Mouse (Mus musculus) hindbrain, embryonic 10.5 days (tissue): ENCODE data around the gene Ptprn2. TPM values are rescaled to one million over a fixed set of nuclear protein-coding genes. Genes with fewer than 3 reads are reported as not detected.

Experiments
- DNase-seq: peaks from one replicate; pipeline ENCODE4 v3.0.0-alpha.2; 2017; ENCODE audit warnings: low spot score
- H3K27ac ChIP-seq: fragments of 300-500 bp; sonication (generic); 2 replicates; pipeline ENCODE4 v1.5.1; 2016; ENCODE audit warnings: mild to moderate bottlenecking, moderate library complexity
- H3K27me3 ChIP-seq: fragments of 300-500 bp; sonication (generic); 2 replicates; pipeline ENCODE4 v1.6.1; 2016; ENCODE audit warnings: mild to moderate bottlenecking; ENCODE audit not compliant: poor library complexity, insufficient read depth, severe bottlenecking
- H3K36me3 ChIP-seq: fragments of 300-500 bp; sonication (generic); 2 replicates; pipeline ENCODE4 v1.6.1; 2016; ENCODE audit warnings: mild to moderate bottlenecking, moderate library complexity
- H3K4me1 ChIP-seq: fragments of 300-500 bp; sonication (generic); replicated peaks from 2 replicates; pipeline ENCODE4 v1.6.1; 2016; ENCODE audit warnings: mild to moderate bottlenecking
- H3K4me3 ChIP-seq: fragments of 300-500 bp; sonication (generic); 2 replicates; pipeline ENCODE4 v1.5.1; 2016; ENCODE audit warnings: mild to moderate bottlenecking, moderate library complexity
- H3K9me3 ChIP-seq: fragments of 300-500 bp; sonication (generic); 2 replicates; pipeline ENCODE4 v1.6.1; 2016; ENCODE audit warnings: mild to moderate bottlenecking, moderate library complexity
- WGBS: fragments of 180-500 bp; shearing (Covaris S2); methylation state at CpG from one replicate; pipeline ENCODE4 v1.1.7; 2016; 5-methylcytosine and 5-hydroxymethylcytosine counted together
- polyA plus RNA-seq: library from polyadenylated mRNA; unstranded; fragments of >200 nt; fragmentation: Nextera tagmentation; extraction: Ambion mirVana; gene quantifications from 2 replicates; pipeline ENCODE4 v1.2.1, GENCODE M21; 2016

Ptprn2 gene
- polyA plus RNA-seq, 1 experiment from 2014 or later, result 6.4 TPM

- Histone ChIP-seq H3K27ac (peak overlapping the region; percentile 97), H3K36me3 (peaks cover 55% of the 10 kb centered on the region), H3K27me3 (peaks cover 60% of the 10 kb centered on the region), H3K4me1 (peaks cover 84% of the 10 kb centered on the region), H3K4me3 (peak overlapping the region; percentile 95), H3K9me3 (no peaks in the 10 kb centered on the region)
- peak; percentile 51 for DNase-seq
- 11% methylated on average over 15 of the region's 15 CpGs for WGBS
Observed at GRCm38 (mm10) chr12:117159669-117160210, 674.2 kb downstream of the Ptprn2 start.

DNA sequence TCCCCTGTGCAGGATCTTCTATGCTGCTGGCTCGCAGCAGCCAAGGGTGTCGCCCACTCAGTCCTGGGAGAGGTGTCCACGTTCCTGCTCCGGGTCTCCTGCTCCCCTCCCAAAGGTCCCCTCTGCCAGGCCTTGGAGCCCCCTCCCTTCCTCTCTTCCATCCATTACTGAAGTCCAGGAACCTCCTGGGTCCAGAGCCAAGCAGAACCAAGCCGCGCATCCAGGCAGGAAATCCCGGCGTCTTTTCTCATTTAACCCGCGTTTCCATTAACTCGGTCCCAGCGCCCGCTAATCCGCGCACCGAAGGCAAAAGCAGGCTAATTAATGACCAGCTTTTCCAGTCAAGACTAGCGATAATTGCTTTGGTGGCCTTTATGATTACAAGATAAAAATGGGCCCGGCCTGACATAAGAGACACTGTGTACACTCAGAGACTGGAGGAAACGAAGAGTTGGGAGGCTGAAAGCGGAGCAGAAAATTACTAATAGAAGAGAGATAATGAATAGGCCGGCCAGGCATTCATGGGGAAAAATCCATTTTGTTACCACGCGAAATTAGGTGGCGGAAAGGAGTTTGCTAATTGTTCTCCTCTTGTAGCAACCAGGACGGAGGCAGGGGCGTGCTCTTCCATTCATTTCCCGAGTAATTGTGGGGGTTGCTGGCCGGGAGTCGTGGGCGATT is 674.8 kb downstream of the Ptprn2 start:
- Histone ChIP-seq H3K4me1 (peaks cover 84% of the 10 kb centered on the region), H3K9me3 (no peaks in the 10 kb centered on the region), H3K4me3 (peak overlapping the region; percentile 95), H3K27me3 (peaks cover 54% of the 10 kb centered on the region), H3K36me3 (peaks cover 61% of the 10 kb centered on the region), H3K27ac (peak overlapping the region; percentile 97)
- DNase-seq, result no peak
- WGBS, result 7% methylated on average over 30 of the region's 30 CpGs

DNA sequence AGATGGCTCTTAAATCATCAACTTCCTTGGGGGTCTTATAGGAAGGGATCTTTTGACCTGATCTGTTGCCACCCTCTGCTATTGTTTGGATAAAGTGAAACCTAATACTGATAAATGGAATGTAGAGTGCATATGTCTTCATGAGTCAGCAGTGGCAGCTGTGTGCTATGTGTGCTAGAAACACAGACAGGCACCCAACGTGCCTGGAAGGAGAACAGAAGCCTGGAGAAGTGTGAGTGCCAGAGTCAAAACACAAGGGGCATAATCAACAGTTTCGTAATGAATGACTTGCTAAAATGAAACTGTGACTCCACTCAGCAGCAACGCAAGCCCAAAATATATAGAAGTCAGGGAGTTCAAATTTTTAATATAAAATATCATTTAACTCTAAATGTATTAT is 676.7 kb downstream of the Ptprn2 start:
- no peaks in the 10 kb centered on the region for H3K9me3 ChIP-seq
- H3K27me3 ChIP-seq, result peaks cover 38% of the 10 kb centered on the region
- no peak overlapping the region for H3K27ac ChIP-seq
- H3K36me3 ChIP-seq, result peaks cover 75% of the 10 kb centered on the region
- peaks cover 93% of the 10 kb centered on the region for H3K4me1 ChIP-seq
- WGBS, result 65% methylated on average over 3 of the region's 3 CpGs
- no peak for DNase-seq
- H3K4me3 ChIP-seq, result no peak overlapping the region

DNA sequence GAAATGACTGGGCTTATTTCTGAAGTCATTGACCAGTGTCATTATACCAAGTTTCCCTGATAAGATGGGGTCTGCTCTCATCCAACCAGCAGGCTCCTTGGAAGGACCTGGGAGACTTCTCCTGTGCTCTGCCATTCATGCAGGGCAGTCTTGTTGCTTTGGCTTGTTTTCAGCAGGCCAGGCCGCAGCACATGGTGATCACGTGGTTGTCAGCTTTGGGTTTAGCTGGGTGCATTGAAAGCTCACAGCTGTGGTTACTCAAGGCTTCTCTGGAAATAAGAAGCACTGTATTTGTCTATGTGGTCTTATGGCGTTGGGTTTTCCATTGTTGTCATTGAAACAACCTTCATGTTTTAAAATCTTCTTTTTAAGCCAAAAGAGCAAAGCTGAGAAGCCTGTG is 678.3 kb downstream of the Ptprn2 start:
- H3K36me3 ChIP-seq, result peaks cover 91% of the 10 kb centered on the region
- DNase-seq, result no peak
- no peaks in the 10 kb centered on the region for H3K9me3 ChIP-seq
- H3K27me3 ChIP-seq, result peaks cover 27% of the 10 kb centered on the region
- H3K4me3 ChIP-seq, result no peak overlapping the region
- H3K27ac ChIP-seq, result no peak overlapping the region
- H3K4me1 ChIP-seq, result peaks cover 93% of the 10 kb centered on the region
- 63% methylated on average over 3 of the region's 3 CpGs for WGBS

- 79% methylated on average over 5 of the region's 5 CpGs for WGBS
- Histone ChIP-seq H3K27ac (no peak overlapping the region), H3K4me1 (peaks cover 93% of the 10 kb centered on the region), H3K27me3 (peaks cover 5% of the 10 kb centered on the region), H3K36me3 (peaks cover 89% of the 10 kb centered on the region), H3K4me3 (no peak overlapping the region), H3K9me3 (no peaks in the 10 kb centered on the region)
- DNase-seq, result no peak
Observed at GRCm38 (mm10) chr12:117166266-117166665, 680.7 kb downstream of the Ptprn2 start.

GRCm38 (mm10) chr12:117169670-117170069 is 684.1 kb downstream of the Ptprn2 start:
- H3K4me1 ChIP-seq, result peaks cover 98% of the 10 kb centered on the region
- peaks cover 68% of the 10 kb centered on the region for H3K36me3 ChIP-seq
- no peaks in the 10 kb centered on the region for H3K9me3 ChIP-seq
- H3K4me3 ChIP-seq, result no peak overlapping the region; the same call in 1 of the 2 replicates
- peak overlapping the region; percentile 73 for H3K27ac ChIP-seq
- H3K27me3 ChIP-seq, result 0 out of 2 replicates have a peak, but pooled peaks cover 4% of the 10 kb centered on the region
- WGBS, result 54% methylated on average over 5 of the region's 5 CpGs
- DNase-seq, result no peak

- no peak for DNase-seq
- H3K36me3 ChIP-seq, result peaks cover 65% of the 10 kb centered on the region
- peaks cover 99% of the 10 kb centered on the region for H3K4me1 ChIP-seq
- H3K9me3 ChIP-seq, result no peaks in the 10 kb centered on the region
- WGBS, result 19% methylated on average over 2 of the region's 2 CpGs
- H3K27me3 ChIP-seq, result 0 out of 2 replicates have a peak, but pooled peaks cover 4% of the 10 kb centered on the region
- H3K27ac ChIP-seq, result peak overlapping the region; percentile 91
- H3K4me3 ChIP-seq, result peak overlapping the region; percentile 41
Observed at GRCm38 (mm10) chr12:117172529-117172884, 687.0 kb downstream of the Ptprn2 start.

- 9% methylated on average over 11 of the region's 11 CpGs for WGBS
- Histone ChIP-seq H3K27ac (peak overlapping the region; percentile 91), H3K4me1 (peaks cover 97% of the 10 kb centered on the region), H3K9me3 (no peaks in the 10 kb centered on the region), H3K4me3 (peak overlapping the region; percentile 41), H3K36me3 (peaks cover 63% of the 10 kb centered on the region), H3K27me3 (0 out of 2 replicates have a peak, but pooled peaks cover 4% of the 10 kb centered on the region)
- DNase-seq, result peak; percentile 85
Observed at GRCm38 (mm10) chr12:117172885-117173529, 687.5 kb downstream of the Ptprn2 start.

- 12% methylated on average over 3 of the region's 3 CpGs for WGBS
- Histone ChIP-seq H3K4me3 (no peak overlapping the region), H3K9me3 (no peaks in the 10 kb centered on the region), H3K27ac (peak overlapping the region; percentile 91), H3K27me3 (0 out of 2 replicates have a peak, but pooled peaks cover 4% of the 10 kb centered on the region), H3K36me3 (peaks cover 63% of the 10 kb centered on the region), H3K4me1 (peaks cover 91% of the 10 kb centered on the region)
- DNase-seq, result no peak
Observed at GRCm38 (mm10) chr12:117174189-117174588, 688.7 kb downstream of the Ptprn2 start.

GRCm38 (mm10) chr12:117175072-117175681 is 689.7 kb downstream of the Ptprn2 start:
- Histone ChIP-seq H3K4me3 (peak overlapping the region; percentile 9; the same call in 1 of the 2 replicates), H3K9me3 (no peaks in the 10 kb centered on the region), H3K4me1 (peaks cover 86% of the 10 kb centered on the region), H3K36me3 (peaks cover 65% of the 10 kb centered on the region), H3K27ac (peak overlapping the region; percentile 91), H3K27me3 (0 out of 2 replicates have a peak, but pooled peaks cover 4% of the 10 kb centered on the region)
- no peak for DNase-seq
- WGBS, result 74% methylated on average over 15 of the region's 15 CpGs

GRCm38 (mm10) chr12:117176259-117176823 is 690.8 kb downstream of the Ptprn2 start:
- DNase-seq, result peak; percentile 31
- no peaks in the 10 kb centered on the region for H3K9me3 ChIP-seq
- peak overlapping the region; percentile 91 for H3K27ac ChIP-seq
- H3K4me3 ChIP-seq, result peak overlapping the region; percentile 11
- 0 out of 2 replicates have a peak, but pooled peaks cover 4% of the 10 kb centered on the region for H3K27me3 ChIP-seq
- 36% methylated on average over 13 of the region's 13 CpGs for WGBS
- H3K36me3 ChIP-seq, result peaks cover 69% of the 10 kb centered on the region
- H3K4me1 ChIP-seq, result peaks cover 78% of the 10 kb centered on the region

DNA sequence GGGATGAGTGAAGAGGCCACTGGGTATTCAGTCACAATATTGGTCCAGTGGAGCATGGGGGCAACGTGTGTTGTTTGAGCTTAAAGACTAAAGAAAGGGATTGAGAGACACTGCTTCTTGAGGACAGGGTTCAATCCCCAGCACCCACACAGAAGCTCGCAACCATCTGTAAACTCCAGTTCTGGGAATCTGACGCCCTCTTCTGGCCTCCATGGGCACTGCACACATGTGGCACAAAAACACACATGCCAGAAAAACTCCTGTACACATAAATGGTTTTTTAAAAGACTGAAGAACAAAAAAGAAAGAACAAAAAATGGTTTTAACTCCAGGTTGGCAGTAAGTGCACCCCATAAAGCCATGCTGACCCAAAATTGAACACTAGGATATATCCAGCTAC is 701.6 kb downstream of the Ptprn2 start:
- Histone ChIP-seq H3K9me3 (peaks cover 19% of the 10 kb centered on the region), H3K27ac (no peak overlapping the region), H3K36me3 (peaks cover 99% of the 10 kb centered on the region), H3K27me3 (no peaks in the 10 kb centered on the region), H3K4me1 (peaks cover 12% of the 10 kb centered on the region), H3K4me3 (no peak overlapping the region)
- 86% methylated on average over 3 of the region's 3 CpGs for WGBS
- no peak for DNase-seq
